Mouse (Mus musculus): Measurements from ENCODE around the gene Rdh19.
"Not testable (repeated sequence)": the region's sequence is repeated elsewhere in the genome, so short reads cannot be mapped to it uniquely, and the experiment has no call there.

- TF ChIP-seq EP300, CTCF (IDR thresholded peaks at IDR 0.05): not testable (repeated sequence)
These were observed 11.9 kb upstream of the Rdh19 start for GRCm38 (mm10) chr10:127837793-127838192.
